Mouse (Mus musculus) stomach, embryonic 14.5 days (tissue): ENCODE results near the gene Dgke. TPM values are rescaled to one million over a fixed set of nuclear protein-coding genes. Genes with fewer than 3 reads are reported as not detected.
"Not testable (repeated sequence)": the region's sequence is repeated elsewhere in the genome, so short reads cannot be mapped to it uniquely, and the experiment has no call there.

Experiments
- ATAC-seq: fragments of 200-750 bp; cut with Nextera tagmentation; 2 replicates; pipeline ENCODE4 v1.8.0; 2017; ENCODE audit warnings: low read depth, moderate TSS enrichment; ENCODE audit not compliant: insufficient number of reproducible peaks, insufficient read depth, low FRiP score
- H3K27ac ChIP-seq: fragments of 300-500 bp; sonication (generic); 2 replicates; pipeline ENCODE4 v1.5.1; 2014; ENCODE audit warnings: mild to moderate bottlenecking, low read length, moderate library complexity, mixed read lengths
- H3K27me3 ChIP-seq: fragments of 300-500 bp; sonication (generic); 2 replicates; pipeline ENCODE4 v1.6.1; 2014; ENCODE audit warnings: low read length, control low read depth, mixed read lengths; ENCODE audit not compliant: control insufficient read depth, insufficient read depth
- H3K36me3 ChIP-seq: fragments of 300-500 bp; sonication (generic); 2 replicates; pipeline ENCODE4 v1.6.1; 2014; ENCODE audit warnings: mild to moderate bottlenecking, control low read depth, low read length, moderate library complexity, mixed read lengths; ENCODE audit not compliant: control insufficient read depth, insufficient read depth
- H3K4me1 ChIP-seq: fragments of 300-500 bp; sonication (generic); 2 replicates; pipeline ENCODE4 v1.6.1; 2014; ENCODE audit warnings: low read length, control low read depth, mixed read lengths; ENCODE audit not compliant: control insufficient read depth, insufficient read depth
- H3K4me2 ChIP-seq: fragments of 300-500 bp; sonication (generic); replicated peaks from 2 replicates; pipeline ENCODE4 v1.6.1; 2014; ENCODE audit warnings: low read depth, low read length, control low read depth
- H3K4me3 ChIP-seq: fragments of 300-500 bp; sonication (generic); 2 replicates; pipeline ENCODE4 v1.5.1; 2014; ENCODE audit warnings: low read depth, low read length, control low read depth
- H3K9ac ChIP-seq: fragments of 300-500 bp; sonication (generic); replicated peaks from 2 replicates; pipeline ENCODE4 v1.6.1; 2014; ENCODE audit warnings: low read depth, mild to moderate bottlenecking, control low read depth, low read length, moderate library complexity, mixed read lengths
- H3K9me3 ChIP-seq: fragments of 300-500 bp; sonication (generic); 2 replicates; pipeline ENCODE4 v1.6.1; 2016; ENCODE audit warnings: low read depth, low read length, control low read depth; ENCODE audit not compliant: control insufficient read depth
- WGBS: fragments of 180-500 bp; shearing (Covaris S2); extraction: QIAGEN DNeasy Blood & Tissue Kit; methylation state at CpG from one replicate; pipeline ENCODE4 v1.1.7; 2014; 5-methylcytosine and 5-hydroxymethylcytosine counted together
- polyA plus RNA-seq: library from polyadenylated mRNA; unstranded; fragments of >200 nt; fragmentation: Nextera tagmentation; extraction: Ambion mirVana; gene quantifications from 2 replicates; pipeline ENCODE4 v1.2.1, GENCODE M21; 2014

Dgke gene
- polyA plus RNA-seq, 1 experiment from 2014 or later: 5.2 TPM

GRCm38 (mm10) chr11:89081906-89082305, 15.3 kb upstream of the Dgke start:
- H3K27ac ChIP-seq, H3K4me3 ChIP-seq, H3K4me1 ChIP-seq, H3K9ac ChIP-seq, H3K4me2 ChIP-seq, ATAC-seq, H3K27me3 ChIP-seq, H3K9me3 ChIP-seq, H3K36me3 ChIP-seq: not testable (repeated sequence)
- 60% methylated on average over 5 of the region's 5 CpGs for WGBS

- WGBS: 80% methylated on average over 16 of the region's 16 CpGs
- no peak for ATAC-seq
- Histone ChIP-seq H3K27me3 (no peaks in the 10 kb centered on the region), H3K4me2 (no peak overlapping the region), H3K4me3 (no peak overlapping the region), H3K9ac (no peak overlapping the region), H3K36me3 (no peaks in the 10 kb centered on the region), H3K4me1 (no peaks in the 10 kb centered on the region), H3K9me3 (no peaks in the 10 kb centered on the region), H3K27ac (no peak overlapping the region)
These were observed 12.5 kb upstream of the Dgke start for GRCm38 (mm10) chr11:89078996-89079680.

GRCm38 (mm10) chr11:89078305-89078704, 11.7 kb upstream of the Dgke start:
- 86% methylated on average over 3 of the region's 3 CpGs for WGBS

GRCm38 (mm10) chr11:89077601-89078000, 11.0 kb upstream of the Dgke start:
- Histone ChIP-seq H3K9me3 (no peaks in the 10 kb centered on the region), H3K36me3 (no peaks in the 10 kb centered on the region), H3K9ac (no peak overlapping the region), H3K4me1 (no peaks in the 10 kb centered on the region), H3K27ac (no peak overlapping the region), H3K4me2 (no peak overlapping the region), H3K27me3 (no peaks in the 10 kb centered on the region), H3K4me3 (no peak overlapping the region)
- WGBS: 83% methylated on average over 8 of the region's 8 CpGs
- no peak for ATAC-seq

More at GRCm38 (mm10) chr11:89078305-89078704, 11.7 kb upstream of the Dgke start:
- H3K36me3 ChIP-seq: no peaks in the 10 kb centered on the region
- H3K27me3 ChIP-seq: no peaks in the 10 kb centered on the region
- H3K4me3 ChIP-seq: no peak overlapping the region
- H3K4me1 ChIP-seq: no peaks in the 10 kb centered on the region
- H3K4me2 ChIP-seq: no peak overlapping the region
- H3K9me3 ChIP-seq: no peaks in the 10 kb centered on the region
- no peak for ATAC-seq
- H3K27ac ChIP-seq: no peak overlapping the region
- no peak overlapping the region for H3K9ac ChIP-seq

GRCm38 (mm10) chr11:89076370-89076821, 9.7 kb upstream of the Dgke start:
- no peaks in the 10 kb centered on the region for H3K27me3 ChIP-seq
- H3K9ac ChIP-seq: no peak overlapping the region
- H3K4me3 ChIP-seq: no peak overlapping the region
- H3K4me2 ChIP-seq: no peak overlapping the region
- no peaks in the 10 kb centered on the region for H3K36me3 ChIP-seq
- WGBS: 63% methylated on average over 4 of the region's 4 CpGs
- no peak overlapping the region for H3K27ac ChIP-seq
- no peak for ATAC-seq
- H3K4me1 ChIP-seq: no peaks in the 10 kb centered on the region
- no peaks in the 10 kb centered on the region for H3K9me3 ChIP-seq

GRCm38 (mm10) chr11:89074783-89075413, 8.2 kb upstream of the Dgke start:
- Histone ChIP-seq H3K4me3 (no peak overlapping the region), H3K9me3 (no peaks in the 10 kb centered on the region)

GRCm38 (mm10) chr11:89073541-89073940, 6.9 kb upstream of the Dgke start, which contains the start of gene Gm525:
TSS of gene Gm525 (plus strand) at chr11:89073841.
- Histone ChIP-seq H3K9me3 (no peaks in the 10 kb centered on the region), H3K4me2 (no peak within 1 kb of the TSS), H3K27me3 (no peaks in the 10 kb centered on the region), H3K27ac (no peak within 1 kb of the TSS), H3K36me3 (no peaks in the 10 kb centered on the region), H3K9ac (no peak within 1 kb of the TSS), H3K4me3 (no peak within 1 kb of the TSS), H3K4me1 (no peaks in the 10 kb centered on the region)
- no peak for ATAC-seq
- WGBS: 75% methylated on average over 8 of the region's 8 CpGs

More at GRCm38 (mm10) chr11:89074783-89075413, 8.2 kb upstream of the Dgke start:
- 71% methylated on average over 19 of the region's 19 CpGs for WGBS
- H3K9ac ChIP-seq: no peak overlapping the region
- ATAC-seq: no peak
- H3K4me2 ChIP-seq: no peak overlapping the region
- no peak overlapping the region for H3K27ac ChIP-seq
- H3K27me3 ChIP-seq: no peaks in the 10 kb centered on the region
- no peaks in the 10 kb centered on the region for H3K4me1 ChIP-seq
- no peaks in the 10 kb centered on the region for H3K36me3 ChIP-seq

- H3K27ac ChIP-seq: no peak overlapping the region
- H3K4me2 ChIP-seq: no peak overlapping the region
- no peaks in the 10 kb centered on the region for H3K27me3 ChIP-seq
- ATAC-seq: no peak
- 69% methylated on average over 5 of the region's 5 CpGs for WGBS
- no peak overlapping the region for H3K9ac ChIP-seq
- H3K4me1 ChIP-seq: no peaks in the 10 kb centered on the region
- no peaks in the 10 kb centered on the region for H3K36me3 ChIP-seq
- no peak overlapping the region for H3K4me3 ChIP-seq
- no peaks in the 10 kb centered on the region for H3K9me3 ChIP-seq
These were observed 4.9 kb upstream of the Dgke start for GRCm38 (mm10) chr11:89071522-89071921.
